Mouse (Mus musculus): ENCODE results near the gene Ugcg. TPM values are rescaled to one million over a fixed set of nuclear protein-coding genes. Genes with fewer than 3 reads are reported as not detected.

The Ugcg gene
- polyA plus RNA-seq, 1 experiment from 2014 or later, result 12.8 TPM

DNA sequence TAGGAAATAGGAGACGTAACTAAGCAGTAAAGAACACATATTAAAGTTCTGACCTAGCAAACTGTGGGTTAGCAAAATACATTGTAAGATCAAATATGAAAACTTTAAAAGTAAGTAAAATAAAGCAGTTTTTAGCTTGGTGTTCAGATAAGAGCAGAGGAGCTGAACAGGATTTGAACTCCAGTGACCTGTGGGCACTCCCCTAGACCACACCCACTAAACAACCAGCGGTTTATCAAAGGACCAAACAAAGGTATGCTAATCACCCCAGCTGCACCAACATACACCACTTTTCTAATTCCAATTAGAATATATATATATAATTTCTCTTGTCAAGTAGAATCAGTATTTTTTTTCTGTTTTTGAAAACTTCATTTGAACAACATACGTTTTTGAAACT is 3.4 kb upstream of the Ugcg start:
- H3K4me1 ChIP-seq (ENCODE audit: control insufficient read depth, insufficient read depth, low read length), result no peaks in the 10 kb centered on the region; the same call in 1 of the 2 replicates

DNA sequence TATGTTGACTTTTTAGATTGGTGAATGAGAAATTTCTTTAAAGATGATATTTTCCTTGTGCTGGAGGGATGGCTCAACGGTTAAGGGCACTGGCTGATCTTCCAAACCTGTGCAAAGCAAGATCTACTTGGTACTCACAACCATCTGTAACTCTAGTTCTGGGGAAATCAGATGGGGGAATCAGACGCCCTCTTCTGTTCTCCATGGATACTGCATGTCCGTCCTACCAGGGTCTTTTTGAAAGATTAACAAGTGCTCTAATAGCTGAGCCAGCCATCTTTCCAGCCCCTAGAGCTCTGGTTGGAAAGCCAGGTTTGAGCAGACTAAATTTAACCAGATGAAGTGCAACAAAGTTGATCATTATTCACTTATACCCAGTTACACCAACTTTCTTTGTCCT is 1.8 kb upstream of the Ugcg start:
- DNase-seq (ENCODE audit: low spot score, missing footprints) (peak; percentile 93), ATAC-seq (ENCODE audit: low FRiP score) (no peak)
- H3K4me2 ChIP-seq, result no peak overlapping the region
- no peaks in the 10 kb centered on the region; the same call in 1 of the 2 replicates for H3K4me1 ChIP-seq (ENCODE audit: control insufficient read depth, insufficient read depth, low read length)
- H3K4me3 ChIP-seq (ENCODE audit: low read depth, low read length), result no peak overlapping the region
- WGBS, result 31% methylated on average over 3 of the region's 3 CpGs
- no peaks in the 10 kb centered on the region for H3K27me3 ChIP-seq (ENCODE audit: control insufficient read depth, insufficient read depth, low read length)
- H3K36me3 ChIP-seq (ENCODE audit: control insufficient read depth, insufficient read depth, low read length), result no peaks in the 10 kb centered on the region
- H3K27ac ChIP-seq (ENCODE audit: low read depth, low read length), result no peak overlapping the region
- no peaks in the 10 kb centered on the region for H3K9me3 ChIP-seq (ENCODE audit: control insufficient read depth, low read length)
- no peak overlapping the region for H3K9ac ChIP-seq (ENCODE audit: low read length)

More for the DNA sequence above, 3.4 kb upstream of the Ugcg start:
- 73% methylated on average over 3 of the region's 3 CpGs for WGBS
- DNase-seq (ENCODE audit: low spot score, missing footprints), result no peak
- Histone ChIP-seq H3K4me2 (no peak overlapping the region), H3K27ac (ENCODE audit: low read depth, low read length) (no peak overlapping the region), H3K36me3 (ENCODE audit: control insufficient read depth, insufficient read depth, low read length) (no peaks in the 10 kb centered on the region), H3K9me3 (ENCODE audit: control insufficient read depth, low read length) (no peaks in the 10 kb centered on the region), H3K9ac (ENCODE audit: low read length) (no peak overlapping the region), H3K27me3 (ENCODE audit: control insufficient read depth, insufficient read depth, low read length) (no peaks in the 10 kb centered on the region), H3K4me3 (ENCODE audit: low read depth, low read length) (no peak overlapping the region)
- ATAC-seq (ENCODE audit: low FRiP score), result no peak

DNA sequence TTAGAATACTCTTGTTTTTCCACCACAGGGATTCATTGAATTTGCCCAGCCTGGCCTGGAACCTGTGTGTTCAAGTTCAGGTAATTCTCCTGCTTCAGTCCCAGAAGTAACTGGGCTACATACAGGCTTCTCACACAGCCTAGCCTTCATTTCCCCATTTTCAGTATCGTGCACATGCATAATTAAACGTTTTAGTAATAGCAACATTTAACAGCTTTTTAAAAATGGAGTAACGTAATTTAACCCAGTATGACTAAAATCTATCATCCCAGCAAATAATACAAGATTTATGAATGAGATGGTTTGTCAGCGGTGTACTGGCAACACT is 619 bp upstream of the Ugcg start:
- Histone ChIP-seq H3K36me3 (ENCODE audit: control insufficient read depth, insufficient read depth, low read length) (no peaks in the 10 kb centered on the region), H3K9ac (ENCODE audit: low read length) (peak overlapping the region; percentile 95), H3K4me1 (ENCODE audit: control insufficient read depth, insufficient read depth, low read length) (no peaks in the 10 kb centered on the region; the same call in 1 of the 2 replicates), H3K4me2 (peak overlapping the region; percentile 68), H3K9me3 (ENCODE audit: control insufficient read depth, low read length) (no peaks in the 10 kb centered on the region), H3K27me3 (ENCODE audit: control insufficient read depth, insufficient read depth, low read length) (no peaks in the 10 kb centered on the region), H3K27ac (ENCODE audit: low read depth, low read length) (no peak overlapping the region), H3K4me3 (ENCODE audit: low read depth, low read length) (peak overlapping the region; percentile 89)
- 39% methylated on average over 4 of the region's 4 CpGs for WGBS
- DNase-seq (ENCODE audit: low spot score, missing footprints), result peak; percentile 92
- no peak for ATAC-seq (ENCODE audit: low FRiP score)

DNA sequence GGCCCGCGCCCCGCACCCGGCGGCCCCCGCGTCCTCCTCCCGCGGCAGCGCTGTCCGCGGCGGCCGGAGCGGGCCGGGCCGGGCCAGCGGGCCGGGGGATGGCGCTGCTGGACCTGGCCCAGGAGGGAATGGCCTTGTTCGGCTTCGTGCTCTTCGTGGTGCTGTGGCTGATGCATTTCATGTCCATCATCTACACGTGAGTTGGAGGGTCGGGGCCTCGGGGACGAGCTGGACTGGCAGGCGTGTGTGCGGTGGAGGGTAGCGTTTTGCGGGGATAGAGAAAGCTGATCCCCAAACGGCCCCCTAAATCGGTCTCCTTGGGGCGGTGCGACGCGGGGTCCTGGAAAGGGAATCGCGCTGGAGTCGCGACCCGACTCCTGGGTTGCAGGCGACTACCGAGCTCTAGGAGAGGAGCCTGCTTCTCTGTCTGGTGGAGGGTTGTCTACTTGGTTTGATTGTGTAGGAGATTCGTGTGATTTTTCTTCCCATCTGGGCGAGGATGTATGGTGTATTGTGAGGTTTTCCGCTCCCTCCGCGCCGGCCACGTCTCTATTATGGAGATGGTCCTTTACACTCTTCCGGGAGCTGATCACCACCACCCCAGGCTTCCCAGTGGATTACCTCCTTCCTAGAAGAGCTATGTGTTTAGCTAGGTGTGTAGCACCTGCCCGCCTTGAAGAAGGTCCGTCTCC is 635 bp downstream of the Ugcg start:
- Histone ChIP-seq H3K27me3 (ENCODE audit: control insufficient read depth, insufficient read depth, low read length) (no peaks in the 10 kb centered on the region), H3K4me2 (peak overlapping the region; percentile 68), H3K9ac (ENCODE audit: low read length) (peak overlapping the region; percentile 95), H3K4me3 (ENCODE audit: low read depth, low read length) (peak overlapping the region; percentile 89), H3K27ac (ENCODE audit: low read depth, low read length) (peak overlapping the region; percentile 82), H3K36me3 (ENCODE audit: control insufficient read depth, insufficient read depth, low read length) (no peaks in the 10 kb centered on the region), H3K9me3 (ENCODE audit: control insufficient read depth, low read length) (no peaks in the 10 kb centered on the region), H3K4me1 (ENCODE audit: control insufficient read depth, insufficient read depth, low read length) (no peaks in the 10 kb centered on the region; the same call in 1 of the 2 replicates)
- WGBS, result under 1% methylated on average over 53 of the region's 54 CpGs
- ATAC-seq (ENCODE audit: low FRiP score) (peak; percentile 39), DNase-seq (ENCODE audit: low spot score, missing footprints) (peak; percentile 95)

DNA sequence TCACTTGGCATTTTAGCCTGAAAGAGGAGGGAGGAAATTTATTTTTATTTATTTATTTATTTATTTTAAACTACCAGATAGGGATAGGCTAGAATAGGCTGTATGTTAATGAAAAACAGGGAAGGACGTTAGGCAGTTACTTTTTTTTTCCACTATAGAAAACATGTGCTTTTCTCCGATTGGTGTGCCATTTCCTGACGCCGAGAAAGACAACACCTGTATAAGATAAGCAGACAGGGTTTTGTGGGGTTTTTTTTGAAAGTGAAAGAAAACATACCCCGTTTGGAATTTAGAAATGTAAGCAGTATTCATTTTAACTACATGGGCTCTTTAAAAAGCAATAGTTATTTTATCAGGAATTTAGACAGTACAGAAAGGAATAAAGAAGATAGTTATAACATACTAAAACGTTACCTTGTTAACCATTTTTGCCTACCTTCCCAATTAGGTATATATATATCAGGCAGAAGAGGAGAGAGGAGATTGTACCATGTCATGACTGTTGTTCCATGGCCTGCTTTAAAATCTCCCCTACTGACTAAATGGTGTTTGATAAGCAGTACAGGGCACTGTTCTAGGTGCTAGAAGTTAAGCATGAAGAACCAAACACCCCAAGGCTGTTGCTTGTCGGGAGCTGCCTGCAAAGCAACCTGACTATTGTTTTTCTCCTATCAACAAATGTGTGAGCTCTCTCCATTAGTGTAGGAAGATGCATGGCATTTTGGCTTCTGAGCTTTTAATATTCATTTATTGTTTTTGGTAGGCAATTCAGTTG is 1.8 kb downstream of the Ugcg start:
- DNase-seq (ENCODE audit: low spot score, missing footprints), result no peak
- 80% methylated on average over 7 of the region's 7 CpGs for WGBS
- no peak overlapping the region for H3K9ac ChIP-seq (ENCODE audit: low read length)
- H3K4me2 ChIP-seq, result peak overlapping the region; percentile 68; the same call in 1 of the 2 replicates
- H3K27me3 ChIP-seq (ENCODE audit: control insufficient read depth, insufficient read depth, low read length), result no peaks in the 10 kb centered on the region
- no peaks in the 10 kb centered on the region; the same call in 1 of the 2 replicates for H3K4me1 ChIP-seq (ENCODE audit: control insufficient read depth, insufficient read depth, low read length)
- no peaks in the 10 kb centered on the region for H3K9me3 ChIP-seq (ENCODE audit: control insufficient read depth, low read length)
- no peaks in the 10 kb centered on the region for H3K36me3 ChIP-seq (ENCODE audit: control insufficient read depth, insufficient read depth, low read length)
- no peak overlapping the region for H3K27ac ChIP-seq (ENCODE audit: low read depth, low read length)
- ATAC-seq (ENCODE audit: low FRiP score), result no peak
- no peak overlapping the region for H3K4me3 ChIP-seq (ENCODE audit: low read depth, low read length)

DNA sequence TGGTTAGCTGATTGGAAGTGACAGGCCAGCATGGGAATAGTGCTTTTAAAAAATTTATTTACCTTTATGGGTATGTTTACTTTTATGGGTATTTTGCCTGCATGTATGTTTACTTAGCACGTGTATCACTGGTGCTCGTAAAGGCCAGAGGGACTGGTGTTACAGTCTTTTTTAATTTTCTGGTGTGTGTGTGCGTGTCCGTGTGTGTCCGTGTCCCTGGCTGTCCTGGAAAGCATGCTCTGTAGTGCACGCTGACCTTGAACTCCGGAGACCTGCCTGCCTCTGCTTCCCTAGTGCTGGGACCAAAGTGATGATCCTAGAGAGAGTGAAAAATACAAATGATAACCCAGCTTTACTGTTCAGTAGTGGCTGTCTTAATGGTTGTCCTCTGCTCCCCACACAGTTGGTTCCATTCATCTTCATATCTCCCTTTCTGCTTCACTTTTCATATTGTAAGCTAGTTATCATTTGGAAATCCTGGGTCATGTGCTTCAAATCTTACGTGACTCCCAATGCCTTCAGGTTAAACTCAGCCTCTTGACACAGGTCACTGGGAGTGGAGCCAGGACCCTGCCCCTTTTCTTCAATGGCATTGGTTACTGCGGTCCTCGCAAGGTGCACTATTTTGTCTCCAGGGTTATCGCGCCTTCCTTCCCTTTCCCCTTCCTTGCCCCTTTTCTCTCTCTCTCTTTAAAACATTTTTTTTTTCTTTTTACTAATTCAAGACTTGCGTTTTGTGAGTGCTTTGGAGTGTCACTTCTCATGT is 5.9 kb downstream of the Ugcg start:
- WGBS, result 94% methylated on average over 13 of the region's 13 CpGs
- no peak for ATAC-seq (ENCODE audit: low FRiP score)
- no peak for DNase-seq (ENCODE audit: low spot score, missing footprints)
- H3K4me1 ChIP-seq (ENCODE audit: control insufficient read depth, insufficient read depth, low read length), result peaks cover 5% of the 10 kb centered on the region
- H3K4me3 ChIP-seq (ENCODE audit: low read depth, low read length), result no peak overlapping the region
- no peaks in the 10 kb centered on the region for H3K36me3 ChIP-seq (ENCODE audit: control insufficient read depth, insufficient read depth, low read length)
- H3K4me2 ChIP-seq, result no peak overlapping the region
- no peaks in the 10 kb centered on the region for H3K27me3 ChIP-seq (ENCODE audit: control insufficient read depth, insufficient read depth, low read length)
- no peak overlapping the region for H3K27ac ChIP-seq (ENCODE audit: low read depth, low read length)
- no peak overlapping the region for H3K9ac ChIP-seq (ENCODE audit: low read length)
- no peaks in the 10 kb centered on the region for H3K9me3 ChIP-seq (ENCODE audit: control insufficient read depth, low read length)

DNA sequence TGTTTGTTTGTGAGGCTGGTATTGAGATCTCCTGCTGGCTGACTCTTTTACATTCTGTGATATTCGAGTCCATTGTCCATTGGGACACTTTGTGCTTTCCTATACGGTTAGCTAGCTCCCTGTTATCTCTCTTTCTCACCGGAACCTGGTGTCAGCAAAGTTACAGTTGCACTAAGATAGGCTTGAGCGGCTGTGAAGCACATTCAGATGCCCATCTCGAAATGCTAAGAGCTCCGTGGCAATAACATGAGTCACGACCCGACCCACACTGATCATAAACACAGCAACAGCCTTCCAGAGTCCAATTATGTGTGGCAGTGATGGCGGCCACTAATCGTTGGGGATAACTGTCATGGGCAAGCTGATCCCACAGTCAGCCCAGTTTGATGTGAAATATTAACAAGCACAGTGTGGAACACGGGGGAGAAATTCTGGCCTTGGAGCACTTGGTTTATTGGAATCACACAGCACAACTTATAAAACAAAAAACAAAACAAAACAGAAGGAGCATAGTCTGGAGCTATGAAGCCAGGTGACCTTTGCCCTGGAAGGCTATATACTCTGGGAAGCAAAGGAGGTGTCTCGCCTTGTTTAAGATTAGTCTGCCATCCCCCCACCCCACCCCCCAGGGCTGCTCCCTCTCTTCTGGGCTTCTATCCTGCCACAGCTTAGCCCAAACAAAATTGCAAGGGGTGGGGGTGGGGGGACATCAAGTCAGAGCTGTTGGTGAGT is 7.5 kb downstream of the Ugcg start:
- ATAC-seq (ENCODE audit: low FRiP score) (peak; percentile 57; the same call in 1 of the 2 replicates), DNase-seq (ENCODE audit: low spot score, missing footprints) (no peak)
- H3K4me1 ChIP-seq (ENCODE audit: control insufficient read depth, insufficient read depth, low read length), result peaks cover 5% of the 10 kb centered on the region
- H3K36me3 ChIP-seq (ENCODE audit: control insufficient read depth, insufficient read depth, low read length), result no peaks in the 10 kb centered on the region
- H3K27me3 ChIP-seq (ENCODE audit: control insufficient read depth, insufficient read depth, low read length), result no peaks in the 10 kb centered on the region
- no peaks in the 10 kb centered on the region for H3K9me3 ChIP-seq (ENCODE audit: control insufficient read depth, low read length)
- H3K27ac ChIP-seq (ENCODE audit: low read depth, low read length), result no peak overlapping the region
- H3K4me3 ChIP-seq (ENCODE audit: low read depth, low read length), result no peak overlapping the region
- no peak overlapping the region for H3K9ac ChIP-seq (ENCODE audit: low read length)
- H3K4me2 ChIP-seq, result no peak overlapping the region
- WGBS, result 53% methylated on average over 12 of the region's 12 CpGs

DNA sequence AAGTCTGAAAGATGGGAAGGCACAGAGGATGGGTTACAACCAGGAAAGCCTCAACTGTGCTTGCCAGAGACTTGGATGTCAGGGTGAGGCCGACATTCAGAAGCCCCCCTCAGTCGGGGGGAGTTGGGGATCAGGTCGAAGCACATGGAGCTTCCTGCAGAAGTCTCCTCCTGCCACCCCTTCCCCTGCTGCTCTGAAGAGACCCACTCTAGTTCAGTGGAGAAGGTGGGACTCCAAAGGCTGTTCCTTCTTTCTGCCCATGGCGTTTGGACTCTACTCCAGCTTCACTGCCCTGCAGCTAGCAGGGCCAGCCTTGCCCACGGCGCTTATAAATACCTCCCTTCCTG is 8.0 kb downstream of the Ugcg start:
- no peak overlapping the region for H3K4me3 ChIP-seq (ENCODE audit: low read depth, low read length)
- no peak overlapping the region for H3K9ac ChIP-seq (ENCODE audit: low read length)
- no peak for DNase-seq (ENCODE audit: low spot score, missing footprints)
- 56% methylated on average over 6 of the region's 6 CpGs for WGBS
- ATAC-seq (ENCODE audit: low FRiP score), result no peak
- no peaks in the 10 kb centered on the region for H3K9me3 ChIP-seq (ENCODE audit: control insufficient read depth, low read length)
- no peak overlapping the region for H3K4me2 ChIP-seq
- H3K27me3 ChIP-seq (ENCODE audit: control insufficient read depth, insufficient read depth, low read length), result no peaks in the 10 kb centered on the region
- no peaks in the 10 kb centered on the region for H3K36me3 ChIP-seq (ENCODE audit: control insufficient read depth, insufficient read depth, low read length)
- no peak overlapping the region for H3K27ac ChIP-seq (ENCODE audit: low read depth, low read length)
- peaks cover 5% of the 10 kb centered on the region for H3K4me1 ChIP-seq (ENCODE audit: control insufficient read depth, insufficient read depth, low read length)
